Mouse (Mus musculus): ENCODE measurements around the gene Myl9.
"Not testable (repeated sequence)": the region's sequence is repeated elsewhere in the genome, so short reads cannot be mapped to it uniquely, and the experiment has no call there.

GRCm38 (mm10) chr2:156825128-156825527 lies 49.9 kb downstream of the Myl9 start:
- TF ChIP-seq CTCF (IDR thresholded peaks at IDR 0.05; ENCODE audit: borderline replicate concordance, insufficient read depth, low read depth, low read length); POLR2A (IDR thresholded peaks at IDR 0.05; ENCODE audit: borderline replicate concordance, insufficient read depth, low read length): not testable (repeated sequence)
